Mouse (Mus musculus) stomach, embryonic 14.5 days (tissue): Measurements from ENCODE around the gene Apopt1. TPM values are rescaled to one million over a fixed set of nuclear protein-coding genes. Genes with fewer than 3 reads are reported as not detected.

Source experiments
- ATAC-seq: fragments of 200-750 bp; cut with Nextera tagmentation; 2 replicates; pipeline ENCODE4 v1.8.0; 2017; ENCODE audit warnings: low read depth, moderate TSS enrichment; ENCODE audit not compliant: insufficient number of reproducible peaks, insufficient read depth, low FRiP score
- H3K27ac ChIP-seq: fragments of 300-500 bp; sonication (generic); 2 replicates; pipeline ENCODE4 v1.5.1; 2014; ENCODE audit warnings: mild to moderate bottlenecking, low read length, moderate library complexity, mixed read lengths
- H3K27me3 ChIP-seq: fragments of 300-500 bp; sonication (generic); 2 replicates; pipeline ENCODE4 v1.6.1; 2014; ENCODE audit warnings: low read length, control low read depth, mixed read lengths; ENCODE audit not compliant: control insufficient read depth, insufficient read depth
- H3K36me3 ChIP-seq: fragments of 300-500 bp; sonication (generic); 2 replicates; pipeline ENCODE4 v1.6.1; 2014; ENCODE audit warnings: mild to moderate bottlenecking, control low read depth, low read length, moderate library complexity, mixed read lengths; ENCODE audit not compliant: control insufficient read depth, insufficient read depth
- H3K4me1 ChIP-seq: fragments of 300-500 bp; sonication (generic); 2 replicates; pipeline ENCODE4 v1.6.1; 2014; ENCODE audit warnings: low read length, control low read depth, mixed read lengths; ENCODE audit not compliant: control insufficient read depth, insufficient read depth
- H3K4me2 ChIP-seq: fragments of 300-500 bp; sonication (generic); replicated peaks from 2 replicates; pipeline ENCODE4 v1.6.1; 2014; ENCODE audit warnings: low read depth, low read length, control low read depth
- H3K4me3 ChIP-seq: fragments of 300-500 bp; sonication (generic); 2 replicates; pipeline ENCODE4 v1.5.1; 2014; ENCODE audit warnings: low read depth, low read length, control low read depth
- H3K9ac ChIP-seq: fragments of 300-500 bp; sonication (generic); replicated peaks from 2 replicates; pipeline ENCODE4 v1.6.1; 2014; ENCODE audit warnings: low read depth, mild to moderate bottlenecking, control low read depth, low read length, moderate library complexity, mixed read lengths
- H3K9me3 ChIP-seq: fragments of 300-500 bp; sonication (generic); 2 replicates; pipeline ENCODE4 v1.6.1; 2016; ENCODE audit warnings: low read depth, low read length, control low read depth; ENCODE audit not compliant: control insufficient read depth
- WGBS: fragments of 180-500 bp; shearing (Covaris S2); extraction: QIAGEN DNeasy Blood & Tissue Kit; methylation state at CpG from one replicate; pipeline ENCODE4 v1.1.7; 2014; 5-methylcytosine and 5-hydroxymethylcytosine counted together
- polyA plus RNA-seq: library from polyadenylated mRNA; unstranded; fragments of >200 nt; fragmentation: Nextera tagmentation; extraction: Ambion mirVana; gene quantifications from 2 replicates; pipeline ENCODE4 v1.2.1, GENCODE M21; 2014

Apopt1 gene
- polyA plus RNA-seq, 1 experiment from 2014 or later, result 60.8 TPM

DNA sequence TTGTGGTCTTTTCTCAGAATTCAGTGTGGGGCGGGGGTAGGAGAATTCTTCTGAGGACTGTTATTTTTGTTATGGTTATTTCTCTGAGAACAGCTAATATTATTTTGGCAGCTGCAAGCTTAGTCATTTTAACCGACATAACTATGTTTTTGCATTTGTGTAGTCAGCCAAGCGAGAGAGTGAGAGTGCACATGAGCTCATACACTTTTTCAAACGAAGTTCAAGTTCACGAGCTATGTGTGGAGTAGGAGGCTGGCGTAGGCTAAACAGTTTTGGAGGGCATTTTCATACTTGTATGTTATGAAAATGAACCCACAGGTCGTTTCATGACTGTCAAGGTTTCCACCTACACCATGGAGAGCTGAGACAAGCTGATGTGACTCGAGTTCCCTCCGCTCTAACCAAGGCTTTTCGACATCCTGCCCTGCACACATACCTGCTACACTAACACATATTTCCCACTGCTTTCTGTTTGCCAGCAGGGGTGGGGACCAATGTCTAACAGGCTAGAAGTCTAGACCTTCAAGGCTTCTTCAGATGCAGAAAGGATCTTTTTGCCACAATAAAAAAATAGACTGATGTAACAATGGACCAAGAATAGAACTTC, 55.4 kb downstream of the Apopt1 start:
- H3K4me1 ChIP-seq, result peaks cover 18% of the 10 kb centered on the region
- no peak overlapping the region for H3K4me2 ChIP-seq
- H3K36me3 ChIP-seq, result peaks cover 13% of the 10 kb centered on the region
- WGBS, result 90% methylated on average over 10 of the region's 10 CpGs
- H3K9ac ChIP-seq, result no peak overlapping the region
- no peak for ATAC-seq
- H3K27ac ChIP-seq, result no peak overlapping the region
- H3K9me3 ChIP-seq, result no peaks in the 10 kb centered on the region
- no peak overlapping the region for H3K4me3 ChIP-seq
- H3K27me3 ChIP-seq, result no peaks in the 10 kb centered on the region

DNA sequence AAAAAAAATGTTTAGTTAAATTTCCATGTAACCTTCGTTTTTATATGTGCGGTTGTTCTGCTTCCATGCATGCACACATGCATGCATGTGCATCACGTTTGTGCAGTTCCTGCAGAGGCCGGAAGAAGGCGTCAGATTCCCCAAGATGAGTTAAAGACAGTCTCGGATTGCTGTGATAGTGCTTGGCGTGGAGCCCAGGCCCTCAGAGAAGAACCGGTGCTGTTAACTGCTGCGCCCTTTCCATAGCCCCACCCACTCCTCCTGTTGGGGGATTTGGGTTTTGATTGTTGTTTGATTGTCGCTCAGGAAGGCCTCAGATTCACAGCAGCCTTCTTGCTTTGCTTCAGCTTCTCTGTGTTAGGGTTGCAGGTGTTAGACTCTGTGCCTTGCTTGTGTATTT, 56.2 kb downstream of the Apopt1 start:
- Histone ChIP-seq H3K27ac (peak overlapping the region; percentile 78; the same call in 1 of the 2 replicates), H3K4me2 (no peak overlapping the region), H3K27me3 (no peaks in the 10 kb centered on the region), H3K9me3 (no peaks in the 10 kb centered on the region), H3K9ac (no peak overlapping the region), H3K36me3 (peaks cover 21% of the 10 kb centered on the region), H3K4me3 (no peak overlapping the region), H3K4me1 (peaks cover 18% of the 10 kb centered on the region)
- 28% methylated on average over 10 of the region's 10 CpGs for whole genome bisulfite sequencing
- peak; percentile 44; the same call in 1 of the 2 replicates for ATAC-seq

DNA sequence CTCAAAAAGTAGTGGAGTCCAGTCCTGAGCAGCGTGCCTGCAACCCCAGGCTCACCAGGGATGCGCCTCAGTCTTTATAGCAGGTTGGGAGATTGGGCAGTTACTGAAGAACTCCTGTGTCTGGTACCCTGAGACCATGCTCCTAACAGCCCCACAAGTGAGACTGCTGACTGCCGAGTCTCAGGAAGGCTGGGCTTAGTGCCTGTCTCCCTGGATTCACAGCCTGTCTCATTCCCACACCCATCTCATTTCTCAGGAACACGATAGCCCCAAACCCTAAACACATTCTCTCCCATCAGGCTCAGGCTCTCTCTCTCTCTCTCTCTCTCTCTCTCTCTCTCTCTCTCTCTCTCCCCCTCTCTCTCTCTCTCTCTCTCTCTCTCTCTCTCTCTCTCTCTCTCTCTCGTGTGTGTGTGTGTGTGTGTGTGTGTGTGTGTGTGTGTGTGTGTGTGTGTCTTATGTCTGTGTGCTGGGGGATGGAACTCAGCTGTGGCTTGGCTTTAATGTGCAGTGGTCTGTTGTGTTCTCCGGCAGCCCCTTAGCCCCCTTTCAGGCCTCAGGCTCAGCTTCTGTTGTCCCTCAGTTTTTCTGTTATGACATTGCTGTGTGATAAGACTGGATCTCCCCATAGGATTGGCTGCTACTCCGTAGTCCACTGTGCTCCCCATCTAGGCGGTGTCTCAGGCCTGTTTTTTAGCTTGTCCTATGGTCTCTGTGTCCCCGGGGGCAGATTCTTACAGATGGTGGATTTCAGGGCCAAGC, 56.9 kb downstream of the Apopt1 start:
- no peak overlapping the region for H3K4me2 ChIP-seq
- H3K27ac ChIP-seq, result peak overlapping the region; percentile 78; the same call in 1 of the 2 replicates
- peak; percentile 63; the same call in 1 of the 2 replicates for ATAC-seq
- no peaks in the 10 kb centered on the region for H3K9me3 ChIP-seq
- no peak overlapping the region for H3K4me3 ChIP-seq
- H3K27me3 ChIP-seq, result no peaks in the 10 kb centered on the region
- H3K9ac ChIP-seq, result no peak overlapping the region
- H3K36me3 ChIP-seq, result peaks cover 28% of the 10 kb centered on the region
- 53% methylated on average over 9 of the region's 9 CpGs for WGBS
- peaks cover 18% of the 10 kb centered on the region for H3K4me1 ChIP-seq

DNA sequence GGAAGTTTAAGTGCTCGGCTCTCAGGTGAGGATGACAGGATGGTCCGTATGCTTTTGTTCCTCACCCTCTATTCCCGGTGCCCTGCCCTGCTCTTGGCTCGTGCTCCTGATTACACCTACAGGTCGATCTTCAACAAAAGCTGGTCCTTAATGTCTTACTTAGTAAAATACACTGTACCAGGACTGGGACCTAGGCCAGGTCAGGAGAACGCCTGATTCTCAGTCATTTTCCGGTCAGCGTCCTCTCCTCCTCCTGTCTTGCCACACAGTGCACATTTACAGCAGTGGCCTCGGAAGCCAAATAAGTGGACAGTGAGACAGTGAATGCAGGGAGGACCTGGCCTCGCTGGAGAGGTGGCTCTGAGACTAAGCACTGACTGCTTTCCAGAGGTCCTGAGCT, 57.6 kb downstream of the Apopt1 start:
- H3K4me3 ChIP-seq, result no peak overlapping the region
- peaks cover 16% of the 10 kb centered on the region for H3K4me1 ChIP-seq
- no peak overlapping the region for H3K9ac ChIP-seq
- H3K27ac ChIP-seq, result peak overlapping the region; percentile 55; the same call in 1 of the 2 replicates
- ATAC-seq, result no peak
- no peaks in the 10 kb centered on the region for H3K27me3 ChIP-seq
- no peaks in the 10 kb centered on the region for H3K9me3 ChIP-seq
- 90% methylated on average over 10 of the region's 10 CpGs for WGBS
- H3K36me3 ChIP-seq, result peaks cover 35% of the 10 kb centered on the region
- H3K4me2 ChIP-seq, result no peak overlapping the region

DNA sequence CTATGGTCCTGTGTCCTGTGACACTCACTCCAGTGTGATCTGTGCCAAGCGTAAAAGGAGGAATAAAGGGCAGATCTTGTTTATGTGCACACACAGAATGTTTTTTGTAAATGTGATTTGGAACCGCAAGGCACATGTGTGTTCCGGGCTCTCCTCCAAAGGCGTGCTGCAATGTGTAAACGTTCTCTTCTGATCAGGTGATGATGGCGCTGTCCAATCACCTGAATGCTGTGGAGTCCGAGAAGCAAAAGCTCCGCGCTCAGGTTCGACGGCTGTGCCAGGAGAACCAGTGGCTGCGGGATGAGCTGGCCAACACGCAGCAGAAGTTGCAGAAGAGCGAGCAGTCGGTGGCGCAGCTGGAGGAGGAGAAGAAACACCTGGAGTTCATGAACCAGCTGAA, 61.1 kb downstream of the Apopt1 start:
- no peaks in the 10 kb centered on the region for H3K9me3 ChIP-seq
- WGBS, result 80% methylated on average over 16 of the region's 16 CpGs

DNA sequence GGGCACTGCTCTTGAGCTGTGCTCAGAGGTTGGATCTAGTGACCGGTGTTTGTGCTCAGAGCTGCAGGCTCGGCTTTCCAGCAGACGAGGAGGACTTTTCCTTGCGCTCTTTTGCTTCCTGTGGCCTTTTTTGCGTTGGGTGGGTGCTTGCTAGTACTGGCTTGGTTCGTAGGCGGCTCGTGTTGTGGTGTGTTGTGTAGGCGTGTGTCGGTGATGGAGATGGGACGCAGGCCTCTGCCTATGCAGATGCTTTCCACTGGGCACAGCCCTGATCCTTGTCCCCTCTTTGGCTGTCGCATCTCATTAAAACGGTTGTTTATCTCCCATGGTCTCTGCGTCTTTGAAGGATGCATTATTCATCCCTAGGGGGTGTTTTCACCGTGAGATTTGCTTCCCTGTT, 61.8 kb downstream of the Apopt1 start:
- no peak overlapping the region for H3K4me2 ChIP-seq
- no peaks in the 10 kb centered on the region for H3K27me3 ChIP-seq
- no peak overlapping the region for H3K9ac ChIP-seq
- 81% methylated on average over 15 of the region's 15 CpGs for WGBS
- no peak overlapping the region for H3K27ac ChIP-seq
- H3K36me3 ChIP-seq, result peaks cover 72% of the 10 kb centered on the region
- H3K4me3 ChIP-seq, result no peak overlapping the region
- H3K9me3 ChIP-seq, result no peaks in the 10 kb centered on the region
- H3K4me1 ChIP-seq, result no peaks in the 10 kb centered on the region
- ATAC-seq, result no peak

More for the DNA sequence above, 61.1 kb downstream of the Apopt1 start:
- Histone ChIP-seq H3K36me3 (peaks cover 65% of the 10 kb centered on the region), H3K4me2 (no peak overlapping the region), H3K9ac (no peak overlapping the region), H3K27ac (no peak overlapping the region), H3K4me1 (peaks cover 6% of the 10 kb centered on the region), H3K4me3 (no peak overlapping the region), H3K27me3 (no peaks in the 10 kb centered on the region)
- ATAC-seq, result no peak

DNA sequence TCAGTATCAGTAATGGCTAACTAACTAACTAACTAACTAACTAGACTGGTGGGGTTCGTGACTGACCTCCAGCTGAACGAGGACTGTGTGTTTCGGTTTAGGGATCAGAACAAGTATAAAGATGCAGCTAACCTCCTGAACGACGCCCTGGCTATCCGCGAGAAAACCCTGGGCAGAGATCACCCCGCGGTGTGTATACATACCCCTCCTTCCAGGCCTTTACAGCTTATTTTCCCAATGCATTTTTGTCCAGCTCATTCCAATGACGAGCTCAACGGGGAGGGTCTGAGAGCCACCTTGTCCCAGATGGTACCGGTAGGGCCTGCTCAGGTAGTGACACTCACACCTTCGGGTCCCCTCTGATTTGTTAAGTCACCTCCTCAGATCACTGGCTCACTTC, 64.9 kb downstream of the Apopt1 start:
- H3K4me2 ChIP-seq, result no peak overlapping the region
- H3K9me3 ChIP-seq, result no peaks in the 10 kb centered on the region
- H3K27ac ChIP-seq, result no peak overlapping the region
- no peak for ATAC-seq
- no peak overlapping the region for H3K9ac ChIP-seq
- H3K4me3 ChIP-seq, result no peak overlapping the region
- 86% methylated on average over 13 of the region's 13 CpGs for WGBS
- no peaks in the 10 kb centered on the region for H3K4me1 ChIP-seq
- H3K27me3 ChIP-seq, result no peaks in the 10 kb centered on the region
- peaks cover 92% of the 10 kb centered on the region for H3K36me3 ChIP-seq

DNA sequence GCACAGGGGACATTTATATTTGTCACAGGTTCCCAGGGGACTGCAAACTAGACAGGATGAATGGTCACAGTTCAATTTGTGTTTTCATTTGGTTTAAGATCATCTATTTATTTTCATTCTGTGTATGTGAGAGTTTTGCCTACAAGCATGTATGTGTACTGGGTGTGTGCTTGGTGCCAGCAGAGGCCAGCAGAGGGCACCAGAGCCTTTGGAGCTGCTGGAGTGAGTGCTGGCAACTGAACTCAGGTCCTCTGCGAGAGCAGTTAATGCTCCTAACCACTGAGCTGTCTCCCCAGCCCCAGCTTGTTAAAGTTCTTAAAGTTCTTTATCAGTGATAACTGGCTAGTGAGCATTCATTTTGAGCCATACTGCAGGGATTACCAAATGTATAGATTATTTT, 66.5 kb downstream of the Apopt1 start:
- Histone ChIP-seq H3K4me2 (no peak overlapping the region), H3K9me3 (no peaks in the 10 kb centered on the region), H3K4me3 (no peak overlapping the region), H3K4me1 (no peaks in the 10 kb centered on the region), H3K9ac (no peak overlapping the region), H3K27ac (no peak overlapping the region), H3K36me3 (peaks cover 88% of the 10 kb centered on the region), H3K27me3 (no peaks in the 10 kb centered on the region)
- 94% methylated on average over 1 of the region's 1 CpGs for WGBS
- ATAC-seq, result no peak
